Mouse (Mus musculus): ENCODE measurements around the gene Gm21974. TPM values are rescaled to one million over a fixed set of nuclear protein-coding genes. Genes with fewer than 3 reads are reported as not detected.
"Not testable (repeated sequence)": the region's sequence is repeated elsewhere in the genome, so short reads cannot be mapped to it uniquely, and the experiment has no call there.

Gm21974 gene
- polyA plus RNA-seq (2016; fragmentation: Nextera tagmentation; extraction: Ambion mirVana), result not detected in 2 replicates

DNA sequence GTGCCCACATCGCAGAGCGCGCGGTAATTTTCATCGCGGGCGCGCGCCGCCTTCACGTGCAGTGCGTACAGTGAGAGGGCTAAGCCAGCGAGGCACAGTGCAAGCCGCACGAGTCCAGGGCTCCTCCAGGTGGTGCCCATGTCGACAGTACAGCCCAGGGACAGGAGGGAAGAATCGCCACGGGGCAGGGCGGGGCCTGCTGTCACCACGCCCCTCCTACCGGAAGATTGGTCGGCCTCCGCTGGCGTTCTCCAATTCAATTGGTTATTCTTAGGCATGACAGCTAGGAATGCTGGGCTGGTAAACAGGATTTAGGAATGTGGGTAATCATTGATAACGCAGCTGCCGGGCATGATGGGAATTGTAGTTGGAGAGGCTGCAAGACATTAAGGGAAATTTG lies at the start of gene Gm21974, which contains the start of gene Vkorc1:
TSS of gene Gm21974 (minus strand) at position 13 of the 400 bp plus-strand sequence.
TSS of gene Vkorc1 (minus strand) at position 176 of the 400 bp plus-strand sequence.
- H3K4me2 ChIP-seq, result peak within 1 kb of the TSS; percentile 90
- under 1% methylated on average over 26 of the region's 26 CpGs for WGBS (ENCODE audit: insufficient replicate concordance)
- no peaks in the 10 kb centered on the region for H3K27me3 ChIP-seq (replicated peaks)
- peaks cover 52% of the 10 kb centered on the region for H3K4me1 ChIP-seq
- peak within 1 kb of the TSS; percentile 66 for H3K4me3 ChIP-seq
- H3K36me3 ChIP-seq, result peaks cover 26% of the 10 kb centered on the region
- H3K27ac ChIP-seq, result peak within 1 kb of the TSS; percentile 87
- peak within 1 kb of the TSS; percentile 72 for H3K9ac ChIP-seq
- no peaks in the 10 kb centered on the region for H3K9me3 ChIP-seq (replicated peaks)
- ATAC-seq, result peak; percentile 96

GRCm38 (mm10) chr7:127944614-127945013 lies 49.4 kb upstream of the Gm21974 start:
- WGBS (ENCODE audit: insufficient replicate concordance), result 9% methylated on average over 23 of the region's 23 CpGs
- no peak for ATAC-seq

DNA sequence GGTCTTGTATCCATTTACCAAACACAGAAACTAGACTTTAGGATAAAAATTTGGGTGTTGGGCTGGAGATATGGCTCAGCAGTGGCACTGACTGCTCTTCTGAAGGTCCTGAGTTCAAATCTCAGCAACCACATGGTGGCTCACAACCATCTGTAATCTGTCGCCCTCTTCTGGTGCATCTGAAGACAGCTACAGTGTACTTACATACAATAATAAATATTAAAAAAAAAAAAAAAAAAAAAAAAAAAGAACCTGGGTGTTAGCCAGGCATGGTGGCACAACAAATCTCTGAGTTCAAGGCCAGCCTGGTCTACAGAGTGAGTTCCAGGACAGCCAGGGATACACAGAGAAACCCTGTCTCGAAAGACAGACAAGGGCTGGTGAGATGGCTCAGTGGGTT lies 46.8 kb upstream of the Gm21974 start:
- not testable (repeated sequence) for H3K36me3 ChIP-seq; H3K27ac ChIP-seq; H3K4me3 ChIP-seq; H3K9ac ChIP-seq; H3K9me3 ChIP-seq (replicated peaks); H3K4me1 ChIP-seq; H3K4me2 ChIP-seq; ATAC-seq
- H3K27me3 ChIP-seq (replicated peaks), result peaks cover 45% of the 10 kb centered on the region
- WGBS (ENCODE audit: insufficient replicate concordance), result 39% methylated on average over 2 of the region's 2 CpGs

More at GRCm38 (mm10) chr7:127944614-127945013, 49.4 kb upstream of the Gm21974 start:
- Histone ChIP-seq H3K27me3 (replicated peaks) (peaks cover 47% of the 10 kb centered on the region), H3K4me1 (peaks cover 5% of the 10 kb centered on the region), H3K4me2 (peak overlapping the region; percentile 33; the same call in 1 of the 2 replicates), H3K36me3 (no peaks in the 10 kb centered on the region), H3K9ac (no peak overlapping the region), H3K4me3 (no peak overlapping the region), H3K9me3 (replicated peaks) (no peaks in the 10 kb centered on the region), H3K27ac (no peak overlapping the region)

DNA sequence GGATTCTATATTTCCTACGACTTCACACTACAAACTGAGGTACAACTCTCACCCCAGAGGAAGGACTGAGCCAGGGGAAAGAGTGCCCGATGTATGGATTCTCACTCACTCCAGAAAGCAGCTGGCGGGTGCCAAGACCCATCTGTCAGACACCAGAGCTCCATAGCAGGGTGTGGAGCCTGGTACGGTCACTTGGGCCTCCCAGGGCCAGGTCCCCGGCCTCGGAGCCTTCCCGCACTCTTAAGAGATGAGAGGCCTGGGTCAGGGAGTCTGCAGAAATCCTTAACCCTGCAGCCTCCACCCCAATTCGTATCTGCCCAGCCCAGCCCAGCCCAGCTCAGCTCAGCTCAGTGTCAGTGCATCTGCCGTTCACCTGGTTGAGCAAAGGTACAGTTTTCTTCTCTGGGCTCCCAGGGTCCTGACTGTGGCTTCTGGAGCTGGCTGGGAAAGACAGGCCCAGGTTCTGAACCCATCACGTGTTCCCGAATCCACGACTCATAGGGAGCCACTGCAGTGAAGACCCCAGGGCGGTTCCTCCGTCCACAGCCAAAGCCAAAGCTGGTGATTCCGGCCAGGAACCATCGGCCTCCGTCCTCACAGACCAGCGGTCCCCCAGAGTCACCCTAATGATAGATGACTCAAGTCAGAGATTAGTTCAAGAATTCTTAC lies 41.1 kb upstream of the Gm21974 start:
- H3K27me3 ChIP-seq (replicated peaks), result no peaks in the 10 kb centered on the region
- H3K4me1 ChIP-seq, result peaks cover 39% of the 10 kb centered on the region
- H3K9me3 ChIP-seq (replicated peaks), result no peaks in the 10 kb centered on the region
- H3K4me3 ChIP-seq, result peak overlapping the region; percentile 76
- no peak for ATAC-seq
- 0 out of 2 replicates have a peak overlapping the region, but pooled peaks have one; percentile 69 for H3K27ac ChIP-seq
- no peaks in the 10 kb centered on the region for H3K36me3 ChIP-seq
- peak overlapping the region; percentile 90 for H3K9ac ChIP-seq
- H3K4me2 ChIP-seq, result peak overlapping the region; percentile 100
- 57% methylated on average over 18 of the region's 18 CpGs for WGBS (ENCODE audit: insufficient replicate concordance)

DNA sequence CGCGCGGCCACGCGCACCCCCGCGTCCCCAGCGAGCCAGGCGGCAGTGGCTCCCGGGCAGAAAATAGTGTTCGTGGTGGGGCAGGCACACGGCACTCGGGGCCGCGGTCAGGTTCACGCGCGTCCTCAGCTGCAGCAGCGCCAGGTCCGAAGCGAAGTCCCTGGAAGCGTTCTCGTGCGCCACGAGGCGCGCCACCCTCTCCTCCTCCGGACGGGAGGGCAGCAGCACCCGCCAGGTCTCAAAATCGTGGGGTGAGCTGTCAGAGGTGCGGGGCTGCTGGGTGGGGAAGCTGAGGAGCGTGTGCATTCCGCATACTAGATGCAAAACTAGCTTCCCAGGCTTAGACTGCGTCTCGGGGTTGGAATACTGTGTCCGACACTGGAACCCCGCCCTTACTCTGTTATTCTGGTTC lies 40.5 kb upstream of the Gm21974 start:
- Histone ChIP-seq H3K27ac (peak overlapping the region; percentile 69), H3K27me3 (replicated peaks) (no peaks in the 10 kb centered on the region), H3K4me1 (peaks cover 43% of the 10 kb centered on the region), H3K9me3 (replicated peaks) (no peaks in the 10 kb centered on the region), H3K4me3 (peak overlapping the region; percentile 76), H3K4me2 (peak overlapping the region; percentile 100), H3K9ac (peak overlapping the region; percentile 90), H3K36me3 (no peaks in the 10 kb centered on the region)
- 2% methylated on average over 38 of the region's 38 CpGs for WGBS (ENCODE audit: insufficient replicate concordance)
- peak; percentile 45 for ATAC-seq

DNA sequence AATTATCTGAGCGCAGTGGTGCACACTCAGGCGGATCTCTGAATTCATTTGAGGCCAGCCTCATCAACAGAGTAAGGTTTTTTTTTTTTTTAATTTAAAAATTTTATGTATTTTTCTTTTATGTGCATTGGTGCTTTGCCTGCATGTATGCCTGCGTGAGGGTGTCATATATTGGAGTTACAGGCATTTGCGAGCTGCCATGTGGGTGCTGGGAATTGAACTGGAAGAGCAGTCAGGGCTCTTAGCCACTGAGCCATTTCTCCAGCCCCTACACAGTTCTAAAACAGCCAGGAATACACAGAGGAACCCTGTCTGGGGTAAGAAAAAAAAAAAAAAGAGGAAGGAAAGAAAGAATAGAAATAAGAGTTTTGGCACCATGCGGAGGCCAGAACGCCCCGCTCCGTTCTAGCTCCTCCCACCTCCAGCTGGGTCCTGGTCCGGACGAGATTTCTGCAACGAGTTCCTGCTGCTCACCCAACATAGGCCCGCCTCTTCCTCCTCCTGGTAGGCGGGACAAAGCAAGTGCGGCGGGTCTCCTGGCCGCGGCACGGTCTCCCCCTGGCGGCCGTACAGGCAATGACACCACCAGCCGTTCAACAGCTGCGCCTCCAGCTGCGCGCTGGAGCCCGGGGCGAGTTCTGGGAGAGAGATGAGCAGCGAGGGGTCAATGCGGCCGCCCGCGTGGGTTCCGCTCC lies 39.9 kb upstream of the Gm21974 start:
- Histone ChIP-seq H3K4me2 (peak overlapping the region; percentile 100), H3K9me3 (replicated peaks) (no peaks in the 10 kb centered on the region), H3K27ac (peak overlapping the region; percentile 69), H3K9ac (peak overlapping the region; percentile 90), H3K4me1 (peaks cover 45% of the 10 kb centered on the region), H3K36me3 (no peaks in the 10 kb centered on the region), H3K4me3 (peak overlapping the region; percentile 76), H3K27me3 (replicated peaks) (no peaks in the 10 kb centered on the region)
- 7% methylated on average over 28 of the region's 32 CpGs for WGBS (ENCODE audit: insufficient replicate concordance)
- peak; percentile 92 for ATAC-seq

DNA sequence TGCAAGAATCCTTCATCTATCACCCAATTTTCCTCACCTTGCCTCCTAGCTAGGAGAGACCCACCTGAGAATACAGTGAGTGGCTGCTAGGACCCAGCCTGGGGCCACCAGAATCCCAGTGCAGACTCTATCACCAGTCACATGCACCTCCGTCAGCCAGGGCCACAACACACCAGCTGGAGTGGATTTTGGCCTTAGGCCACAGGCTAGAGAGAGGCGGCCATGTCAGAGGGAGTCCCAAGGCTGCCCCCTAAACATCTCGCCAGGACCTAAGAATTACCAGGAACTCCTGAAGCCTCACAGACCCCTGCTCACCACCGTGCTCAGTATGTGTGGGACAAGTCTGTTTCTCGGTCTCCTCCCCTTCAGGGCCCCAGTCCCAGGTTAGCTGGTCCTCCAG lies 38.8 kb upstream of the Gm21974 start:
- Histone ChIP-seq H3K9ac (no peak overlapping the region), H3K4me1 (peaks cover 56% of the 10 kb centered on the region)

DNA sequence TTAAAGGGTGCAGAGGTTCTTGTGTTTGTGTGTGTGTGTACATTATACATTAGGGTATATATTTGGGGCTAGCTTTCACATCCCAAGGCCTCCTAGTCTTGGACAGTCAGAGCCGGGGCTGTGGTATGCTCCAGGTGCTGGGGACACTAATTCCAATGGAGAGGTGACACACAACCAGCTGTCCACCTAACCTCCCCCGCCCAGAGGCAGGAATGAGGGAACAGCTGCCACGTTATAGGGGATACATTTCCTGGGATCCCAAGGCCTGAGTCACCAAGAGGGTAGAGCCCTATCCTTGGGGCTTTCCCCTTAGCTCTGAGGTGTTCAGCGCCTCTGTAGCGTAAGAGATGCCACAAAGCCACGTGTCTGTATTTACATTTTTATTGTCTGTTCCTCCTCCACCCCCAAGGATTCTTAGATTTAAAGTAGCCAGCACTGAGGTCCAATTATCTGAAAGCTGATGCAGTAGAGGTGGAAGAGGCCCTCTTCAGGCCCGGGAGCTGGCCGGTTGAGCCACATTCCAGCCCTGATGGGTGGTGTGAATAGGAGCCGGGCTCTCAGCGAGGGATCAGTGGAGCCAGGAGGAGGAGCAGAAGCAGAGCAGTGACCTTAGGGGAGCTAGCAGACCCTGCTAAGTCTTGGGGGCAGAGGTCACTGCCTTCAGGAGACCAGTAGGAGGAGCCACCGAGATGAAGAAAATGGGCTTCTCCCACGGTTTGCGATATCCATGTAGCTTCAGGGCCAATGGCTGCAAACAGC lies 37.2 kb upstream of the Gm21974 start:
- no peak overlapping the region for H3K9ac ChIP-seq
- no peak for ATAC-seq
- 46% methylated on average over 13 of the region's 13 CpGs for WGBS (ENCODE audit: insufficient replicate concordance)
- H3K36me3 ChIP-seq, result no peaks in the 10 kb centered on the region
- H3K4me1 ChIP-seq, result peaks cover 65% of the 10 kb centered on the region
- no peaks in the 10 kb centered on the region for H3K9me3 ChIP-seq (replicated peaks)
- no peak overlapping the region for H3K4me3 ChIP-seq
- H3K4me2 ChIP-seq, result no peak overlapping the region
- H3K27ac ChIP-seq, result peak overlapping the region; percentile 61
- H3K27me3 ChIP-seq (replicated peaks), result peaks cover 8% of the 10 kb centered on the region

More for the DNA sequence above, 38.8 kb upstream of the Gm21974 start:
- Histone ChIP-seq H3K27me3 (replicated peaks) (peaks cover 3% of the 10 kb centered on the region; the same call in 1 of the 2 replicates), H3K4me3 (no peak overlapping the region), H3K36me3 (no peaks in the 10 kb centered on the region), H3K4me2 (peak overlapping the region; percentile 100; the same call in 1 of the 2 replicates), H3K27ac (no peak overlapping the region), H3K9me3 (replicated peaks) (no peaks in the 10 kb centered on the region)
- ATAC-seq, result no peak
- WGBS (ENCODE audit: insufficient replicate concordance), result 79% methylated on average over 5 of the region's 5 CpGs

- H3K9ac ChIP-seq, result no peak overlapping the region
- WGBS (ENCODE audit: insufficient replicate concordance), result 54% methylated on average over 13 of the region's 13 CpGs
- peak overlapping the region; percentile 29 for H3K4me2 ChIP-seq
- no peak for ATAC-seq
- no peaks in the 10 kb centered on the region for H3K9me3 ChIP-seq (replicated peaks)
- peak overlapping the region; percentile 61 for H3K27ac ChIP-seq
- peaks cover 8% of the 10 kb centered on the region for H3K27me3 ChIP-seq (replicated peaks)
- H3K36me3 ChIP-seq, result peaks cover 2% of the 10 kb centered on the region
- no peak overlapping the region for H3K4me3 ChIP-seq
- H3K4me1 ChIP-seq, result peaks cover 64% of the 10 kb centered on the region
Measured at GRCm38 (mm10) chr7:127931351-127932135, 36.3 kb upstream of the Gm21974 start.

- Histone ChIP-seq H3K4me1 (peaks cover 55% of the 10 kb centered on the region), H3K36me3 (peaks cover 11% of the 10 kb centered on the region), H3K4me2 (no peak overlapping the region), H3K4me3 (no peak overlapping the region), H3K9me3 (replicated peaks) (no peaks in the 10 kb centered on the region), H3K27me3 (replicated peaks) (peaks cover 8% of the 10 kb centered on the region), H3K27ac (no peak overlapping the region), H3K9ac (no peak overlapping the region)
- 77% methylated on average over 5 of the region's 5 CpGs for WGBS (ENCODE audit: insufficient replicate concordance)
- ATAC-seq, result no peak
Measured at GRCm38 (mm10) chr7:127930636-127931035, 35.4 kb upstream of the Gm21974 start.

DNA sequence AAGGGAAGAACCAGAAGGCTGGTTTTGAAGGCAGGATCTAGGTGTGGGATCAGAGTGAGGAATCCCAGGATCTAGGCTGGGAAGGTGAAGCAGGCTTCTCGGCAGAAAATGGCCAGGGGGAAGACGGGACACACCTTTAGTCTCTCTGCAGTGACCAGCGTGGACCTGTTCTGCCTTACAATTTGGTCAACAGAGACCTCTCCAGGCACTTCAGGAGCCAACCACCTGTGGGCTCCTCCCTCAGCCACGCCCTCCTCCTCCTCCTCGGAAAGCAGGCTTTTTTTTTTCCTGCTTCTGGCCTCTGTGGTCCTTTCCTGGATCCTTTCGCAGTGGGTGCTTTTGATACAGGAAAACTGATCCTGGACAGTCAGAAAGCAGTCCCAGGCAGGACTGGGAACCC lies 34.7 kb upstream of the Gm21974 start, which contains the start of gene Prss8:
TSS of gene Prss8 (minus strand) at position 182 of the 400 bp plus-strand sequence.
- H3K27me3 ChIP-seq (replicated peaks), result peaks cover 8% of the 10 kb centered on the region
- peak within 1 kb of the TSS; percentile 31 for H3K4me3 ChIP-seq
- no peaks in the 10 kb centered on the region for H3K9me3 ChIP-seq (replicated peaks)
- 0 out of 2 replicates have a peak, but pooled peaks have one; percentile 34 for ATAC-seq
- WGBS (ENCODE audit: insufficient replicate concordance), result 31% methylated on average over 6 of the region's 6 CpGs
- peak within 1 kb of the TSS; percentile 59 for H3K4me2 ChIP-seq
- 0 out of 2 replicates have a peak within 1 kb of the TSS, but pooled peaks have one; percentile 1 for H3K27ac ChIP-seq
- H3K9ac ChIP-seq, result peak within 1 kb of the TSS; percentile 58
- H3K36me3 ChIP-seq, result peaks cover 18% of the 10 kb centered on the region
- peaks cover 51% of the 10 kb centered on the region for H3K4me1 ChIP-seq

Measured in liver, embryonic 12.5 days (tissue).